Mouse (Mus musculus) CD8-positive naive resting alpha-beta T cell, adult 2 months (primary cell): ENCODE measurements around the gene Mas1.
"Not testable (repeated sequence)": the region's sequence is repeated elsewhere in the genome, so short reads cannot be mapped to it uniquely, and the experiment has no call there.

Experiments used
- DNase-seq, 2 experiments: peaks; one replicate each; pipeline ENCODE4 v3.0.0; 2022; ENCODE audit warnings: low read depth in 2 of 2, low spot score in 2 of 2

Mas1 gene

DNA sequence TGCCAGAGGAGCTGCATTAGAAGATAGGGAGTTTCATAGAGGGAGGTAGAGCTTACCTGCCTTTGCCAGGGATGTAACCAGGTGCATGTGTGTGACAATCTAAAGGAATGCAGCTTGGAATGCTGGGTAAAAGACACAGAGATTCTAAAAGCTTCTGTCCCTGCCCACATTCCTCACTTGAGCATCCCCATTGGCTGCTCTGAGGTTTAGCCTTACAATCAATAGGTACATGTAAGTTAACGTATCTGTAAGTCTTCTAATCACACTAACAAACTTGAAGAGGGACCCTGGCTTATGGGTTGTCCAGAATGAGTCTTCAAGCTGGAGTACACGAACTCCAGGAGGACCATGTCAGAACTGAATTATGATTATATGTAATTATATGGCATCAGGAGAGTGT is at the start of gene Mas1:
Gene Mas1 (minus strand): TSS at position 101 of the 400 bp plus-strand sequence.
- no peak for DNase-seq

DNA sequence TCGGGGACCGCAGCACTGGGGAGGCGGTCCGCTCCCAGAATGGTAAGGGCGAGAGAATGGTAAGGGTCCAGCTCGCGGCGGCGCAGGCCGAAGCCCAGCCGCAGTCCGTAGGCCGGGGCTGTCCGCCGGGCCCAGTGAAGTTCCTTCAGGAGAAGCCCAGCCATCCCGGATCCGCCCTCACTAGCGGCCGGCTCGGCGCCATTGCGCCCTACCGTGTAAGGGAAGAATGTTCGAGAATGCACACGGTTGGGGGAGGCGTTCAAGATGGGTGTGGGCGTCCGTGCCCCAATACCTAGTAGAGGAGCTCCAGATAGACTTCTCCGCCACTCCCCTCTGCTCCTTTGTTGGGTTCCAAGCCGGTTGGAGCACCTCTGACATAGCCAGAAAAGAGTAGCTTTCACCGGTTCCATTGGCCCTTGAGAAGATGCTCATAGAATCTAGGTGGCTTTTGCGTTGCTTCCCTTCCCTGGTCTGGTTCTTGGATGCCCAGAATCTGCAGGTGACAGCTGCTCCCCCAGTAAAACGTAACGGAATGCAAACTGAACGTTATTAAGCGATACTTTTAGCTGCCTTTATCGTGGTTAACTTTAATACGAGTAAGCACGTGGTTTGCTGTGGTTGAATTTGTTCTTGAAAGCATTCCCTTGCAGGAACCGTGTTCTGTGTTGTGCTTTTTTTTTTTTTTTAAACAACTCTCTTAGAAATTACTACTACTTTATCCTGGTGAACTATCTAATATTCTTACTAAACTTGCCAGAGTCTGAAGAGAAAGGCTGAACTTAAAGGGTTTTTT is 48.8 kb upstream of the Mas1 start:
- DNase-seq = peak; percentile 21 to 47

DNA sequence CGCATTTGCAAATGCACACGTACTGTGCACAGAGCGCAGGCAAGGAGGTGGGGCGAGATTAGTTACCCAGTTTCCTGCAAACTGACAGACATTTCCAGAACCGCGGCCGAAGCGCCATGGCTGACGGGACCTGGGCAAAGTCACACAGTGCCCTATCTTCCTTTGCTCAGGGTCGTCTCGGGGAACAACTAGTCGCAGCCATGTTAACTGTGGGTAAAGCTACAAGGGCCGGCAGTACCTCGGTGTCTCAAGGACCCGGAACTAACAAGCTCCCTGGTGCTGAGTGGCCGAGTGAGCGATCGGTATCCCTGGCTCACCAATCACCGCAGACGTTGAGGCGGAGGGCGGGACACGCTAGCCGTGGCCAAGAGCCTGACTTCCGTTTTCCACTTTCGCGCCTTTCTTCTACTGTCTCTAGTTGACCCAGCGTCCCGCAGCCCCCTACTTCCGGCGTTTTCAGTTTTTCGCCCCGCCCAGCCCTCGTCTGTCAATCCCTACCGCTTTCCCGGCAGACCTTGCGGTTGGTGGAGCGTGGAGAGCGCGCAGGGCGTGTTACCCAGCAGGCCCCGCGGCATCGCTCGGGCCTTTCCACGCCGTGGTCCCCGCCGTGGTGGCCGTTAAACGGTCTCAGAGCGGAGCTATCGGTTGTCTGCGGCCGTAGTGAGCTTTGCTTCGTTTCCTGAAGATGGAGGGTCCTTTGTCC is 48.1 kb upstream of the Mas1 start, which contains the start of gene Mrpl18:
Gene Mrpl18 (minus strand): TSS at position 465 of the 703 bp plus-strand sequence.
- DNase-seq = peak; percentile 96

DNA sequence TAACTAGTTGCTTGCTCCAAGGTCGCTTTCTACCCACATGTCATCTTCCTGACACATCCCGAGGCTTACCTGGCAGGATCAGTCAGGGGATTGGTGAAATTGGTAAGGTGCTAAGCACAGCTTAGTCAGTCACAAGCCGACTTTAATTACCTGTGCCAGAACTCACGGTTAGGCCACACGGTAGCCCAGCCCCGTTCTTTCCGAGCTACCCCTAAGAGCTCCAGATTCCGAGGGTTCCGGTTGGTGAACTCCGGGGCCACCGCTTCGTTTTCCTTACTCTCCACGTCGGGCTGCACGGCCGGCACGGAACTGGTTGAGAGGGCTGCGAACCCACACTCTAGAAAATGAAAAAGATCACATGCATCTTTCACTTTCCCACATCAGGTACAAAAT is 47.5 kb upstream of the Mas1 start, which contains the start of gene Tcp1:
Gene Tcp1 (plus strand): TSS at position 214 of the 393 bp plus-strand sequence.
- no peak for DNase-seq

DNA sequence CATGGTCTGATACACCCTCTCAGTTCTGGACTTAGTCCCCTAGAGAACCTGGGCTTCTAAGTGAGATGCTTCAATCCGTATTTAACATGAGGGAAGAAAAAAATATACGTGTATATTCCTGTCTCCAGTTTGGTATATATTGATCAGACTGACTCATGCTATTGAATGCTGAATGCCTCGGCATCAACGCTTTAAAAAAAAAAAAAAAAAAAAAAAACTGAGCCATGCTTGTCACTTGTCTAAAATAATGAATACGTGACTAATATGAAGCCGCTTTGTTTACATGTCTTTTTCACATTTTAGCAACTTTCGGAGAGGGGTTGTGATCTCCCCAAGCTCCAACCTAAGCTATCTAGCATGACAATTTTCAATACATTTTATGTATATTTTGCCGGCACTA is 42.4 kb upstream of the Mas1 start:
- DNase-seq = no peak

DNA sequence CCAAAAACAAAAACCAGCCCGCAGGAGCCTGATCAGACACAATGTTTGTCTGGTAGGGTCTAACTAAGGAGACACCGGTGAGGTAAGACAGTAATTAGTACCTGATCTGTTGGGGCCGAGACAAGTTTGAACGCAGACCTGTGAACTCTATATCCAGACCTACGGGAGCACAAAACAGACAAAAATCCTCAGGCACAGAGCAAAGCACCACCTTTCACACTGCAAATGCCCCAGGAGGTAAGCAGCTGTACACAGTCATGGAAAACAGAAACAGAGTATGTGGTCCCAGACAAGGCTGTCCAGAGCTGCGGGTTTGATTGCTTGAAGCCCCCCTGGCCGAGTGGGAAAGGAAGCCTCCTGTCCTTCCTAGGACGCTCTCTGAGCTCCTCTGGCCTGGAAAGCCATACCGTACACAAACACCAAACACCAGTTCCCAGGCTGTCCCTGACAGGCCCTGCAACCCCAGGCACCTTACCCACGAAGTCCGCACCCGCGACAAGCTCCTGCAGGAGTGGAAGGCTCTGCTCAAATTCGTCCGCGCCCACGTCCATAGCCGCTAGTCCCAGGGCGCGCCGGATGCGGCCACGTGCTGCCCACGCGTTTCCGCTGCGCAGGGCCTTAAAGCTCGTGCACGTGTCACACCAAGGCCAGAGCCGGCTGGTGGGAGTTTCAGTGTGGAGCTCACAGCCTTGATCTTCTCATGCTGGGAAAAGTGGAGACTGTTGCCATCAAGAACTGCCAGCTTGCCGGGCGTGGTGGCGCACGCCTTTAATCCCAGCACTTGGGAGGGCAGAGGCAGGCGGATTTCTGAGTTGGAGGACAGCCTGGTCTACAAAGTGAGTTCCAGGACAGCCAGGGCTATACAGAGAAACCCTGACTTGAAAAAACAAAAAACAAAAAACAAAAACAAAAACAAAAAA is 41.7 kb upstream of the Mas1 start, which contains the start of gene Pnldc1:
Gene Pnldc1 (minus strand): TSS at position 870 of the 920 bp plus-strand sequence.
- DNase-seq = no peak

DNA sequence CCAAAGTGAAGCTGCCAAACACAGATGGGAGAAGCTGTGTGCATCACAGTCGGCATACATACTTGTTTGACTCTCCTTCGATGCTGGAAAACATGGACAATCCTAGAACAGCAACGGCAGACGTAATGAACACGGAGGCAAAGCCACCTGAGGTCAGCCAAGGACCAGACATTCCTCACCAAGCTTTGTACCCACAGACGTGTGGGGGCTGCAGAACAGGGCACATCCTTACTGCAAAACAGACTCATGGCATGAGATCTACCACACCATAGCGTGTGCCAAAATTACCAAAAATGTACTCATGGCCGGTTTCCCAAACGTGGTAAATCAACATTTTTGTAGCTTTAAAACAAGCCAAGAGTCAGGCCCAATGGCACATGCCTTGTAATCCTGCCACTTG is 38.5 kb upstream of the Mas1 start:
- DNase-seq = no peak

DNA sequence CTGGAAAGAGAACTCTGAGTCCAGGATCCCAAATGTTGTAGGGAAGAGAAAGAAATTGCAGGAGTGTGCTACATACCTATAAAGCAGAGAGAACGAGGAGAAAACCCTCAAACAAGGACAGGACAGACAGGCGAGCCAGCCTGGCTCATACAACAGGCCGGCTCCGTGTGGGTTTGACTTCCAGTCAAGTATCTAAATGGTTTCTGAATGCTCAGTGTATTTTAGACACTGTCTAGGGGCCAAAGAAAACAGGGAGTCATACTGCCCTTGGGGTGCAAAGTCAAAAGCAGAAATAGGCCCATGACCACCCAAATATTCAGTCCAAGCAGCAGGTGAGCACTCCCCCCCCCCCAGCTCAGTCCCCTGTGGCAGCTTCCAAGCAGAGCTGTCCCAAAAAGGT is 37.9 kb upstream of the Mas1 start:
- DNase-seq = no peak

DNA sequence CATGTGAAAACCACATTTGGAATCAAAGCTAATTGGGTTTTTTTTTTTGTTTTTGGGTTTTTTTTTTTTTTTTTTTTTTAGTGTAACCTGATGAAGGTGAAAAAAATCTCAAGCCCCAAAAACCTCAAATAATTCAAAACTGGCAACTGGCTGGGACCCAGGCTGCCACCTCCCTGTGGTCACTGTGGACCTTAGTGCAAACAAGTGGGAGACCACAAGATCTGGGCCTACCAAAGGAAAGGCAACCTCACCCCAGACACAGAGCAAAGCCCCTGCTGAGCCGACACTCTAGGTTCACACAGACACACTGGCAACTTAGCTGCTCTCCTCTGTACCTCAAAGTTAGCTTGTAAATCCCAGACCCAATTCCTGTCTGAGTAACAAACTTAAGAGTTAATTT is 36.4 kb upstream of the Mas1 start:
- DNase-seq = no peak

DNA sequence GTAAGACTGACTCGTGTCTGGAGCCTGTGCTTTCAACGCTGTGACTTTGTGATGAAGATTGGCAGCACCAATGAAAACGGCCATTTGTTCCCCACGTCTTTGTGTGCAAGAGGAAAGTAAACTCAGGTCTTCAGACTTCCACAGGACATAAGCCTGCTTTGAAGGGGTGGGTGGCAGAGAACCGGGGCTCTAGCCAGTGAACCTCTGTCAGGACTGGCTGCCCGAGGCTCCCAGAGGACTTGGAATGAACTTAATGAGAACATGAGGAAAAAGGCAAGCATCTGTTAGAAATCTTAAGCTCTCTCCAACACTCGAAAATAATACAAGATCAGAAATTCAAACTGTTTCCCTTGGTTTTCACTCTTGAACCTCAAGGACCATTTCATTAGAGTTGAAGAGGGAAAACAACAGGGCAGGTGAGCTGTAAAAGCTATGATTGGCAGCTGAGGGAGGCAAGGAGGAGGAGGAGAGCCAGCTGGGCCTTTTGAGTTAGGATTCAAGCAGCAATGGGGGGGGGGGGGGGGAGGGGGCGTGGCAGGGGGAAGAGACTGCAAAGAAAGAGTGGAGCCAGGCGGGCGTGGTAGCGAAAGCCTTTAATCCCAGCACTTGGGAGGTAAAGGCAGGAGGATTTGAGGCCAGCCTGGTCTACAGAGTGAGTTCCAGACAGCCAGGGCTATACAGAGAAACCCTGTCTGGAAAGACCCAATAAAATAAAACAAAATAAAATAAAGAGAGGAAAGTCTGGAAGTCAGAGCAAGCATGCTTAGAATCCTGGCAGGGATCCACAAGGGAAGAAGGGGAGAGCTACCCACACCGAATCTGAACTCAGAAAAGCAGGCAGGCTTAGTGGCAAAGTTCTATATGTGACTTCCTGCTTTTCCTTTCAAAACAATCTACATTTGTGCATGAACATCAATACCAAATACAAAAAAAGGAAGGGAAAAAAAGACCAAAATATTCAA is 35.7 kb upstream of the Mas1 start:
- DNase-seq = no peak

DNA sequence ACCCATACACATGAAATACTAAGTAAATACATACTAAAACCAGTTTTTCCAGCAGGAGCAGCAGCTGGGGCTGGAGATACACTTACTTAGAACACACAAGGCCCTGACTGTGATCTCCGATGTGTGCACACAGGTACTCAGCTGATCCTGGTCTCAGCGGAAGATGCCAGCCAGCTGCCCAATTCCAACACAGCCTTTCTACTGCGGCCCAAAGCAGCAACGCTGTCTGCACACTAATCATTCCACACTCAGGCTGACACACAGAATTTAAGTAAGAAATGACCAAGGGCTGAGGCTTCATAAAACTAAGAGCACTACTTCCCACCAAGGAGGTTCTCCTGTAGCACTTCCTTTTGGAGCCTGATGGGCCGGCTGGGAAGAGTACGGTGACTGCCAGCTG is 34.3 kb upstream of the Mas1 start:
- no peak for DNase-seq

DNA sequence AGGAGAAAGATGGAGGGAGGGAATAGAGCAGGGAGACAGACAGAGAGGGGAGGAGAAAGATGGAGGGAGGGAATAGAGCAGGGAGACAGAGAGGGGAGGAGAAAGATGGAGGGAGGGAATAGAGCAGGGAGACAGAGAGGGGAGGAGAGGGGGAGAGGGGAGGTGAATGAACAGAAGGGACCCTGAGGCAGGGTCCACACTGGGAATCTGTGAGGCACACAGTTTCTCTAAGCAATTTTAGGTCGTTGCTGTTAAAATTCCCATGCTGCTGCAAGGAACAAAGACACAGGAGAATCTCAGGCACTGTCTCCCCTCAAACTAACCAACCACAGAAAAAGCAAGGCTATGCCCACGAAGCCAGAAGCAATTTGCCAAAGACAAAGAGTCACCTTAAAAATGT is 30.7 kb upstream of the Mas1 start:
- not testable (repeated sequence) for DNase-seq

DNA sequence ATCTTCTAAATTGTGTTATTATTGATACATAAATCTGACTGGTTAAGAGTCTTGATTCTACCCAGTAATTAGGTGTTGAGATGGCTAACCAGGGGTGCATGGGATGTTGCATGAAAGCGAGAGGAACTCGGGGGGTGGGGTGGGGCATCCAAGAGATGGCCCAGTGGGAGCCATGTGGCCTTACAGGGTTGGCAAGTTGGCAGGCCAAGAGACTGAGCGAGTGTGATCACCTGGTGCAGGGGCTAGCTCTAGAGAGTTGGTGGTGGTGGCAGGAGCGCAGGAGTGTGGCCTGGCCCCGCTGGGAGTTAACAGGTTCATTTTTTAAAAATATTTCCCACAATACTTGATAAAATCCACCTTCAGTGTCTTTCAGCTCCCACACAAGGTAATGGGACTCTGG is 29.7 kb upstream of the Mas1 start:
- no peak for DNase-seq

DNA sequence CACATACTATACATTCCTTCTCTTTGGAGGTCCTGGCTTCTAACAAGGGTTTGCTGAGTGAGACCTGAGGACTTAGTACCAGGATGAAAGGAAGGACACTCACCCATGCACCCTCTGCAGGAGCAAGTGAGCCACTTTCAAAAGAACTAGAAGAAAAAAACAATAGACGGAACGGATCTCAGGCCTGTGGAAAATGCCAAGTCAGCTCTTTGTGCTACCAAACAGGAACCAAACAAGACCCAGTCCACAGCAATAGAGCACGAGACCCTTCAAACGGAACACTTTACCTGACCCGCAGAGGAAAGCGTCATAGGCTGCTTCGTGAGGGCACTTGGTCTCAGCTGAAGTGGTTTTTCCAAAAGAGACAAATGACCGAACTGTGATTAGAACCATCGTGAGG is 24.1 kb upstream of the Mas1 start:
- no peak for DNase-seq

DNA sequence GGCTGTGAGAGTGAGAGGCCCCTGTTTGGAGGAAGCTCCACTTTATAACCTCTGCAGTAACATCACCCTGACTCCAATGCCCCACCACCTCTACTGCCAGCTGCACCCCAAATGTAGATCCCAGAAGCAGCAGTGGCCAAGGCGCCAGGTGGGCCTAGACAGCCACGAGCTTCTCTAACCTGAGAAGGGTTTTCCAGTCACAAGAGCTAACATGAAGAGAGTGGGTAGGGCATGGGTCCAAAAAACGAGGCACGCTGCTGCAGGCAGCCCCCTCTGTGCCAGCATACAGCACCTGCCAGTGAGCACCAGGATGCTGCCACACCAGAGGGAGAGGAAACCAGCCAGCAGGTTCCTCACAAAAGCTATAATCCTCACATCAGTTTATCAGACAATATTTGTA is 23.1 kb upstream of the Mas1 start:
- no peak for DNase-seq

DNA sequence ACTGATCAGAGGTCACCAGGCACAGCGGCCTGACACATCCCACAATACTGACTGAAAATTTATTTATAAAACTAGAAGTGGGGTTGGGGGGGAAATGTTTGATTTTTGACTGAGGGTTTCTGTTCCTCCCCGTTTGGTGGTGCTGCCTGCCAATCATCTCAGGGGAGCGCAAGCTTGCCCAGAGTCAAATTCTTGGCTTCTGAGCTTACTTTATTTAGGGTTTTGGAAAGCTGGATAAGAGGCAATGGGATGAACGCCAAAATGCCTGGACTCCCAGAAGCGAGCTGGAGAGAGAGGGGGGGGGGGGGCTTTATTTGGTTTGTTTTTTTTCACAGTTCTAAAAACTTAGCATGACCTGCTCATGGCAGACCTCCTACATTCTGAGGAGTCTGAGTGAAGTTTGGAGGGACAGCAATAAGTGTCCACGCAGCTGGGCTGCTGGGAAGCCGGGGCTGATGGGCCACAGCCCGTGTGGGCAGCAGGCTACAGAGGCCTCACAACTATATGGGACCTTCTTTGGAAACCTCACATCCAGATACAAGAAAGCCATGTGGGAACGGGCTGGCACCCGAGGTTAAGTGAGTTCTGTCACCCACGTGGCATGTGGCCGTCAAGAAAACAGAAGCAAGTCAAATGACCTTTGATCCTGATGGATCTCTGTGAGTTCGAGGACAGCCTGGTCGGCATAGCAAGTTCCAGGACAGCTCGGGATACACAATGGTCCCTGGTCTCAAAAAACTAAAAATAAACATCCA is 19.3 kb upstream of the Mas1 start:
- DNase-seq = no peak

DNA sequence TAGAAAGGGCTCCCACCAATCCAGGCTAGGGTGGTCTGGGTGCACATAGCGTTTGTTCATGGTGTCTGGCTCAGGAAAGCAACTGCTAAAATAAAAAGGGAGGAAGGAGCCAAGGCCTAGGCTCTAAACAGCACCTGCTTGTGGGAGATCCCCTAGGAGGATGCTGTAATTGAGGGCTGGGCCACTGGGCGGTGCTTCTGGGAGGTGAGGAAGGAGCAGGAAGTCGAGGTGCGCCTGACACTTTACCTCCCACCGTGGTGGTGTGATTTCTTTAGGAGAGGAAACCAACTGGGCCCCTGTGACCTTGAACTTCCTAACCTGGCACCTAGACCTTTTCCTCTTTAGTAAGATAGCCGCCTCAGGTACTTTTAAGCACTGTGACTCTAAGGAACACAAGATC is 18.7 kb upstream of the Mas1 start:
- no peak for DNase-seq

DNA sequence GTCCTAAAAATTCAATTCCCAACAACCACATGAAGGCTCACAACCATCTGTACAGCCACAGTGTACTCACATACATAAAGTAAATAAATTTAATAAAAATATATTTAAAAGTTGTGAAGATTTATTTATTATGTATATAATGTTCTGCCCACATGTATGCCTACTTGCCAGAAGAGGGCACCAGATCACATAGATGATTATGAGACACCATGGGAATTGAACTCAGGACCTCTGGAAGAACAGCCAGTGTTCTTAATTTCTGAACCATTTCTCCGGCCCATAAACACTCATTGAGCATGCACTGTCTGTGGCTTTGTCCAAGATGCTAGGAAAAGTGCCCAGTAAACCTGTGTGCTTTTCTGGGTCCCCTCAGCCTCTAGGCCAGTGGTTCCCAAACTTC is 13.3 kb upstream of the Mas1 start:
- no peak for DNase-seq

DNA sequence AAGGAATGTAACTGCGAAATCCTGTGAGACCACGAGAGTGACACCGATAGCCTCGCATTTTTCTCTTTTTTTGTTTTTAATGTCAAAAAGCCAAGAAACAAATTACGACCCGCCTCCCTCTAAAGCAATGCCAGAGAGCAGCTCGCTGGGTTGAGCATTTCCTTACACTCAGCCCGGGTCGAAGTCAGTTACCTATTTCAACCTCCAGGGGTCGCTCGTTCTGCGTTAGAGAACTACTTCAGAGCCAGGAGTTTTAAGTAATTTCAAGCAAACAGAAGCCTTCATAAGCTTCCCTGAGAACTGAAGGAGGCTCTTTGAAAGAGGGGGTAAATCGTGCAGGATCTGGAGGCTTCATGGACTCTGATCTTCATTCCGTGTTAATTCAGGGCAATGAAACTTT is 12.2 kb upstream of the Mas1 start:
- DNase-seq = peak; percentile 64 to 76

DNA sequence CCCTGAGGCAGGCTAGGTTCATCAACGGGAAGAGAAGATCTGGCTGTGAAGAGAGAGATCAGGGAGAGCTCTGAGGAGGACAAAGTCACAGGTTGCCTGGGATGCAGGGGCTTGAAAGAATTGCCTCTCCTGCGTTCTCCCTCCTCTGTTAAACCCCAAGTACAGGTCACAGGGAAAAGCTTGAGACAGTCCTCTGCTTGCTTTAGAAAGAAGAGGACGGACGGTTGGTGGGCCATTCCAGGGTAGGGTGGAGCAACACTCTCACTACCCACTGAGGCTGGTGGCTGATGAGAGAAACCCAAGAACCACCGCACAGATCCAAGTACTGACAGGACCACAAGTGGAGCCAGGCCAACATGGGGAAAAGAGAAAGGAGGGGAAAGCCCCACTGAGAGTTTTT is 7.8 kb upstream of the Mas1 start, which contains the start of gene Mrgprh:
Gene Mrgprh (plus strand): TSS at position 301 of the 400 bp plus-strand sequence.
- no peak for DNase-seq
